Mouse (Mus musculus) adrenal gland, adult 18-20 months (tissue): ENCODE data around the gene Edn3. TPM values are rescaled to one million over a fixed set of nuclear protein-coding genes. Genes with fewer than 3 reads are reported as not detected.

Experiments
- DNase-seq, 2 experiments: peaks; one replicate each; pipeline ENCODE4 v3.0.0; 2021 to 2022; ENCODE audit warnings: low spot score in 2 of 2
- long read RNA-seq, 2 experiments: library from polyadenylated mRNA; stranded (forward); transcript quantifications; one replicate each; pipeline ENCODE4 v2.0.0; 2021
- total RNA-seq, 2 experiments: library from RNA; stranded (reverse); gene quantifications; 1 replicate in 1 of 2; 2 replicates in 1 of 2; pipeline ENCODE4 v1.2.3; 2021

Gene Edn3
- 10 to 100 TPM; 18.7 to 20.6 TPM for total RNA-seq
- long read RNA-seq, experiment 1, transcript Edn3-201 (5 exons, 3,117 nt), result major isoform, 14 of 20 reads
- long read RNA-seq, experiment 1, partial matches to known transcripts, result 0 of 20 reads
- long read RNA-seq, experiment 1, other reads (novel, unspliced or antisense), result 2 of 20 reads
- long read RNA-seq, experiment 2, transcript Edn3-201 (5 exons, 3,117 nt), result major isoform, 39 of 52 reads
- long read RNA-seq, experiment 2, partial matches to known transcripts, result 2 of 52 reads
- long read RNA-seq, experiment 2, other reads (novel, unspliced or antisense), result 9 of 52 reads

- peak in 1 of 2 experiments; percentile 6 for DNase-seq
Measured at GRCm38 (mm10) chr2:174760479-174761121, at the start of gene Edn3. TSS of gene Edn3 (plus strand) at chr2:174760619.

GRCm38 (mm10) chr2:174712043-174712442, 48.4 kb upstream of the Edn3 start:
- DNase-seq, result no peak

- no peak for DNase-seq
Measured at GRCm38 (mm10) chr2:174715938-174716337, 44.5 kb upstream of the Edn3 start.

- no peak for DNase-seq
Measured at GRCm38 (mm10) chr2:174717857-174718256, 42.6 kb upstream of the Edn3 start.

- DNase-seq, result no peak
Measured at GRCm38 (mm10) chr2:174727114-174727823, 33.1 kb upstream of the Edn3 start.

GRCm38 (mm10) chr2:174731939-174732338, 28.5 kb upstream of the Edn3 start:
- DNase-seq, result no peak

- no peak for DNase-seq
Measured at GRCm38 (mm10) chr2:174735270-174735669, 25.1 kb upstream of the Edn3 start.

GRCm38 (mm10) chr2:174747182-174747581, 13.2 kb upstream of the Edn3 start:
- no peak for DNase-seq

- no peak for DNase-seq
Measured at GRCm38 (mm10) chr2:174748381-174748780, 12.0 kb upstream of the Edn3 start.

GRCm38 (mm10) chr2:174753197-174753596, 7.2 kb upstream of the Edn3 start:
- no peak for DNase-seq

- no peak for DNase-seq
Measured at GRCm38 (mm10) chr2:174754231-174754630, 6.2 kb upstream of the Edn3 start.

- no peak for DNase-seq
Measured at GRCm38 (mm10) chr2:174759189-174759588, 1.2 kb upstream of the Edn3 start.

GRCm38 (mm10) chr2:174761452-174762101, 1.2 kb downstream of the Edn3 start:
- no peak for DNase-seq

GRCm38 (mm10) chr2:174762310-174762709, 1.9 kb downstream of the Edn3 start:
- DNase-seq, result no peak

- DNase-seq, result no peak
Measured at GRCm38 (mm10) chr2:174768891-174769528, 8.6 kb downstream of the Edn3 start.

GRCm38 (mm10) chr2:174774177-174775111, 14.0 kb downstream of the Edn3 start:
- no peak for DNase-seq

- no peak for DNase-seq
Measured at GRCm38 (mm10) chr2:174782016-174782415, 21.6 kb downstream of the Edn3 start.

GRCm38 (mm10) chr2:174782880-174783279, 22.5 kb downstream of the Edn3 start:
- no peak for DNase-seq

- DNase-seq, result no peak
Measured at GRCm38 (mm10) chr2:174788830-174789229, 28.4 kb downstream of the Edn3 start.
